Mouse (Mus musculus) cerebellum, adult 2 months (tissue): ENCODE results near the gene Usp6nl.

Experiments
- CTCF ChIP-seq: fragments of 200-500 bp; IDR thresholded peaks from 2 replicates; pipeline ENCODE4 v1.5.1; 2011; ENCODE audit warnings: low read depth, mild to moderate bottlenecking, control low read depth, low read length, moderate library complexity, borderline replicate concordance; ENCODE audit not compliant: insufficient read depth
- POLR2A ChIP-seq: fragments of 200-500 bp; IDR thresholded peaks from 2 replicates; pipeline ENCODE4 v1.6.1; 2011; ENCODE audit warnings: low read length, control low read depth, borderline replicate concordance; ENCODE audit not compliant: insufficient read depth

GRCm38 (mm10) chr2:6398826-6399225 lies 76.4 kb downstream of the Usp6nl start:
- TF ChIP-seq CTCF (no peak), POLR2A (no peak)
